Mouse (Mus musculus) kidney, postnatal 10 days (tissue): ENCODE measurements around the gene Atf6b.

Source experiments
- DNase-seq: peaks from one replicate; pipeline ENCODE4 v3.0.0; 2021; ENCODE audit warnings: mixed read lengths

Atf6b gene

DNA sequence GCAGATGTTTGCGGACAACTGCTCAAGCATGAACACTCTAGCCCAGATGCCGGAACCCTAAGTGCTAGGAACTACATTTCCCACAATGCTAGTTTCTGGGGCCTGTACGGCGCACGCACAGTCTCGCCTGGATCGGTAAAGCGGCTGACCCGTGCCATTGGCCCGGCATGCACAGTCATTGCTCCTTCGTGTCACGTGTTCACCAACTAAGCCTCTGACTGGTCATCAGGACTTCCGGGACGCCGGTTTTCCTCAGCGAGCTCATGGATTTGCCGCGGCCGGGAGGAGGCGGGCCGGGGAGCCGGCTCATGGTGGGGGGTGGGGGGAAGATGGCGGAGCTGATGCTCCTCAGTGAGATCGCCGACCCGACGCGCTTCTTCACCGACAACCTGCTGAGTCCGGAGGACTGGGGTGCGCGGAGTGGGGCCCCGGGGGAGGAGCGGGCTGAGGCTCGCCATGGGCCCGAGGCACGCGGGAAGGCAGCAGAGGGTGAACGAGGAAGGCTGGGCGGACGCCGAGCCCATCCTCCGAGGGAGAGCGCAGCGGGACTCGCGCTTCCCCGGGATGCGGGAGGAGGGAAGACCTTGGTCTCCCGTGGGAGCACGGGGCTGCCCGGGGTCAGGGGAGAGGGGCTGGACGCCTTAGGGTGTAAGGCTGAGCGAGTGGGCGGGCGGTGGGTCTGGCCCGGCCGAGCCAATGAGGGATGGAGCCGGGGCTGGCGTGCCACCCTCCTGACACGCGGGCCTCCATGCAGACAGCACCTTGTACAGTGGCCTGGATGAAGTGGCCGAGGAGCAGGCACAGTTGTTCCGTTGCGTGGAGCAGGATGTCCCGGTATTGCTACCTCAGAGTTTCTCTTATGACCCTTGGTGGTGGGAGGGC, at the start of gene Atf6b:
TSS of gene Atf6b (plus strand) at position 241 of the 882 bp plus-strand sequence.
- peak; percentile 97 for DNase-seq

DNA sequence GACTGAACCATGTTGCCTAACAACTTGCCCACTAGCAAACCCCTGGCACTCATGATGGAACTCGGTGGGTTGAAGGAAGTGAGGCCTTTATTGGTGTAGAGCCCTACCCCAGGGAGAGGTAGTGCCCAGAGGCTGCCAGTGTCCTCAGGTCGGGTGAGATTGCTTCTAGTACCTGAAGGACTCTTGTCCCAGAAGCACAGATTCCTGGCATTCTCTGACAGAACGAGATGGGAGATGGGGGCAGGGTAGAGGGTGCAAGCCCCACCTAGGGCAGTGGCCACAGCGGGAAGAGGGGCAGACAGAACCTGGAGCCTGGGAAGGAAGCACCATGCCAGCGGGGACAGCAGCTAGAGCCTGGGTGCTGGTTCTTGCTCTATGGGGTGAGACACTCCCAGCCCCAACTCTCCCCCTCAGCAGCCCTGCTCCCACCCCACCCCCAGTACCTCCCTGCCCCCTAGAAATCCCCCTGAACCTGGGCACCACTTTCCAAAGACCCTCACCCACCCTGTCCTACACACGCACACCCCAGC, 49.3 kb upstream of the Atf6b start, which contains the start of gene Ager:
TSS of gene Ager (plus strand) at position 297 of the 530 bp plus-strand sequence.
- DNase-seq: no peak

DNA sequence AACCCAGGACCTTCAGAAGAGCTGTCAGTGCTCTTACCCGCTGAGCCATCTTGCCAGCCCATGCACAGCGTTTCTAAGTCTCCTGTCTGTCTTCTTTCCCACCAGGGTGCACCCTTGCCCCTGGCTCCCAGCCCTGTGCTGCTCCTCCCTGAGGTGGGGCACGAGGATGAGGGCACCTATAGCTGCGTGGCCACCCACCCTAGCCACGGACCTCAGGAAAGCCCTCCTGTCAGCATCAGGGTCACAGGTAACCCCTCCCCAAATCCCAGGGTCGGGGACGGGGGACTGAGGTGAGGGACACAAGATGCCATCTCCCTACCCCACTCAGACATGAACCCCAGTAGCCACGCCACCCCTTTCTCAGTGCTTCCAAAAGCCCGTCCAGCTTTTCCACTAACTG, 47.1 kb upstream of the Atf6b start:
- DNase-seq: no peak

DNA sequence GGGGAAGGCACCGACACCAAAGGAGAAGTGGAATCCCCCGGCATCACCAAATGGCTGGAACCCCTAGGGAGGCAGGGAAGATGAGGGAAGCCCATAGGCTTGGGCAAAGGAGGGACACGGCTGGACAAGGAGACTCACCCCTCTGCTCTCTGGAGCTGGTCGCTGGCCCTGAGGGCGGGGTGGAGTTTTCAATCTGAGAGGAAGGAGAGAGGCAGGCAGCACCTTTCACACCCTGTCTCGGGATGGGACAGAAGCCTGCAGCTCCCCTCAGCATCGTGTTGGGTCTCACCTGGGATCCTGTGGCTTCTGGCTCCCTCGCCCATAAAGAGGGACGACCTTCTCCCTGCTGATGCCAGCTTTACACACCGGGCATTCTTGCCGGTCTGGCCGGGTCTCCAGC, 45.1 kb upstream of the Atf6b start:
- DNase-seq: peak; percentile 11

DNA sequence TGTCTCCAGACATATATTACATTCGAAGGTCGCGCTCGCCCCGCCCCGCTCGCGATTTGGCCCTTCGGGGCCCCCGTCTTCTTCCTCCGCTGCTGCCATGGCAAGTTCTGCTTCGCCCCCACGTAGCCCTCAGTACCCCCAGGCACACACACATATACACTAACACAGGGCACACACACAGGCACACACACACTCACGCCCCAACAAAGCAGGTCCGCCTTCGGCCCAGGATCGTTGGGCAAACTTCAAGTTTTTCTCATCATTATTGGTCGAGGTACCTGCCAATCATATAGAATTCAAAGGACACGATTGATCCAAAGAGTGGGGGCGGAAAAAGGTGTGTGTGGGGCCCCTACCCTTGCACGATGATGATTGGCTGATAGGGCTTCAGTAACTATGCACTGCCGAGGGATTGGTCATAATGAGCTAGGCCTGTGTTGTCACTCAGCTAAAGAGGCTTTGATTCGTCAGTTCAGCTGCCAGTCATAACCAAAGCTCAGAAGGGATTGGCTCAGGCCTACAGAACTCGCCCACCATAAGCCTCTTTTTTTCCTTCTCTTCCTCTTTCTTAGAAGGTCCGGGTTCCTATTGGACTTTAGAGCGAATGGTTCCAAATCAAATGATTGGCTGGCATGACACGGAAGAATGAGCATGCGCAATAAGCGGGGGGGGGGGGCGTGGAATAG, 43.4 kb upstream of the Atf6b start, which contains the start of gene Rnf5:
TSS of gene Rnf5 (minus strand) at position 316 of the 686 bp plus-strand sequence.
- DNase-seq: peak; percentile 100

DNA sequence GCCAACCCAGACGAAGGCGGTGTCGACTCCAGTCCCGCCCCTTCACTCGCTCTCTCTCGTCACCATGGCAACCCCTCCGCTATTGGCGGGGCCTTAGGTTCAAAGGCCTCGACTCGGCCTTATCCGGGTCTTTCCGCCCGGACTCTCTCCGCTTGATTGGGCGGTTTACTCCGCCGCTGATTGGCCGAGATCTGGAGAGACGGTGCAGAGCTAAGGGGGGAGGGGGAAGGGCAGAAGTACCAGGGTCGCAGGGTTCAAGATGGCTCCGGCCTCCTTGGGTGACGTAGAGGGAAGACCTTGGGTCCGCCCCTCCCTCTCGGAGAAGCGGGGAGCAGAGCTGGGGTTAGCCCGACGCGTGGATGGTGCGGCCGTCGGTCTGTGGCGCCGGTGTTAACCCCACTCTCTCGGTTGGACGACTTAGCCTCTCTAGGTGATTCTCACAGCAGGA, 42.9 kb upstream of the Atf6b start, which contains the start of gene Agpat1:
TSS of gene Agpat1 (plus strand) at position 202 of the 448 bp plus-strand sequence.
- DNase-seq: peak; percentile 99

DNA sequence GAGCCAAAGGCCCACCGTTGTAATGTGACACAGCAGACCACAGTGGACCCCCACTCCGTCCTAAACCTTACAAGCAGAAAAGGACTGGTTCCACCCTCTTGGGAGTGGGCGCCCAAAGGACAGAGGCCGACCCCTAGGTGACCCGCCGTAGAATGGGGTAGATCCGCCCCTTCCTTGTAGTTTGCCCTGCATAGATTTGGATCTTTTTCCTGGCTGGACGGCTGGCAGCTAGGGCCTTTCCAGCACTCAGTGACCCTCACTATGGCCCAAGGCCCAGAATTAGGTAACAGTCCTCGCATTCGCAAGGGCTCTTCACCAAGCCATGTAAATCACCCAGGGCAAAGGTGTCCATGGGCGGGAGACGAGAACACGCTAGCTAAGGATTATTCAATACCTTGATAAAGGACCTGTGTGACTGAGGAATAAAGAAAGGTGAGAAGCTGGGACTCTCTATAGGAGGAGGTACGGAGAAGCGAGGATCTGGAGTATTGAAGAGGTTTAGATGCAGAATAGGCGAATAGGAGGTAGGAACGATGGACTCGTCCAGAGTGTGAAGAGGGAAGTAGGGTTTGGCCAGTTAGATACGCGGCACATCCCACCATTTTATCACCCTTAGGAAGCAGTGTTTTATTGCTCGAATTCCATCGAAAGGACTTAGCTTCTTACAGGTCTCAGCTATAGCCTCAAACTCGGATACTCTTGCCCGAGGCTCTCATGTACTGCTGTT, 42.3 kb upstream of the Atf6b start:
- DNase-seq: peak; percentile 67

DNA sequence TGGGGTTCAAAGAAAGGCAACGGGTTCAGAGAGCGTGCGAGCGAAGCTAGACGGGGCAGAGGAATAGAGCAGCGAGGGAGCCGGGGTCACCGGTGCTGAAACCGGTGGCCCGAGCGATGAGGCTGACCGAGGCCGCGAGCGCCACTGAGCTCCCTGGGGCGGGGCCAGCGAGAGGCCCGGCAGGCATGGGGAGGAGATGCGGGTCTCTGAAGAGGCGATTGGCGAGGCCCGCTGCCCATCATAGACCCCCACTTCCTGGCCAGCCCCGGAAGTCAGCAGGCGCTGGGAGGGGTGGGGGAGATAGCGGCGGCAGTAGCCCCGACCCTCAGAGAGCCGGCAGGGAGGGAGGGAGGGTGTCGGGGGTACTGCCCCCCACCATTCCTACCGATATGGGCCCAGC, 41.3 kb upstream of the Atf6b start:
- peak; percentile 99 for DNase-seq

DNA sequence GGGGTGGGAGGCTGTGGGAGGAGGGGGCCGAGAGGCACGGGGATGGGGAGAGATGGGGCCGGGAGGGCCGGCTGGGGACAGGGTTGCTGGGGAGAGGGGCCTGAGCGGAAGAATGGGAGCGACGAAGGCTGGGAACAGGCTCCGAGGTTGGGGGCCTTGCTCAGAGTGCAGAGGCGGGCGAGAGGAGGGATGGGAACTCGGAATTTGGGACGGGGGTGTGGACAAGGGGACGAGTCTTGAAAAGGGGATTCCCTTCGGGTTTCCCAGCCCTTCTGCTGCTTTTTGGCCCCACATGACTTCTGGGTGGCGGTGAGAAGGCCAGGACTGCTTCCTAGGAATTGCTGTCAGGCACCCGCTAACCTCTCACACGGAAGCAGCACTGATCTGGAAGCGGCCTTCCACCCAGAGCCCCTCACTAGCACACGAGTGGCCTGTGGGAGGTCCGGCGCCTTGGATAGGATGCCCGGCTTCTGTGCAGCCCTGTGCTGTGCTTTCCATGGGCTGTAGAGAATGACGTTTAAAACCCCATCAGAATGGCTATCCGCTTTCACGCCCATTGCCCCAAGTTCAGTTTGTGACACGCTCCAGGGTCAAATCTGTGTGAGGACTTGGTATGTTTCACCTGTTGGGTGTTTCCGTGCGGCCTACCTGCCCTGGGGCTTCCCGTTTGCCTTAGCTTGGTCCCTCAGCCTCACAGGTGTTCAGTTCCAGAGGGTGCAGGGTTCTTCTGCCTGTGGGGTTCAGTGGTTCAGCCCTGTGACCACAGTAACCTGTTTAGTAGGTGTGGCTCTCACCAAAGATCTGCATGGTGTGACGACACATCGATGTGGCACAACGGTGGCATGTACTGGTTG, 40.5 kb upstream of the Atf6b start:
- no peak for DNase-seq

DNA sequence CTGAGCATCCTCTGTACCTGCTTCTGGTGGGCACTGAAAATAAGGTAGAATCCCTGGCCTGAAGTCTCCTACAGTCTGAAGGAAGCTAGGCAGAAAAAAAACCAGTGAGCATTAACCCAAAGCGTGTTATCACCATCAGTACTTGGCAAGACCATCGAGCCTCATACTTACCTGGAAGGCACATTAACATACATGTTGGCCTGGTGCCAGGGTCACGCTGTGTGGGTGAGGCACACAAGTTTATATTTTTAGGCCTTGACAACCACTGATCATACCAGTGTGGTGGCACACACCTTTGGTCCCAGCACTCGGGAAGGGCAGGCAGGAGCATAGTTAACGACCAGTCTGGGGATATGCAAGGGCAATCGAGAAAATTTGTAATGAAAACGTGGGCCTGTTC, 38.9 kb upstream of the Atf6b start:
- no peak for DNase-seq

DNA sequence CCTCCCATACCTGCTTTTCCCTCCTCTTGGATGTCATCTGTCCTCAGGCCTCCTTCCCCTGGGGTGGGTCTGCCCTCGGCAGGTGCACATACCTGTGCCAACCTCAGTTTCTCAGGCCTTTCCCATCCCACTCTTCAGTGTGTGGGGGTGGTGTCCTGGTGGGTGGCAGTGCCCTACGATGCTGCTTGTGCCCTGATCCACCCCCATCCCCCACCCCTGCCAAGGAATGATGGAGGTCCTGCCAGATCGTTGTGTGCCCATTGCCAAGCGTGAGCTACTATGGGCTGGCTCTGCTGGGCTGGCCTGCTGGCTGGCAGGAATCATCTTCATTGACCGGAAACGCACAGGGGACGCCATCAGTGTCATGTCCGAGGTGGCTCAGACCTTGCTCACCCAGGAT, 35.9 kb upstream of the Atf6b start:
- DNase-seq: peak; percentile 13

DNA sequence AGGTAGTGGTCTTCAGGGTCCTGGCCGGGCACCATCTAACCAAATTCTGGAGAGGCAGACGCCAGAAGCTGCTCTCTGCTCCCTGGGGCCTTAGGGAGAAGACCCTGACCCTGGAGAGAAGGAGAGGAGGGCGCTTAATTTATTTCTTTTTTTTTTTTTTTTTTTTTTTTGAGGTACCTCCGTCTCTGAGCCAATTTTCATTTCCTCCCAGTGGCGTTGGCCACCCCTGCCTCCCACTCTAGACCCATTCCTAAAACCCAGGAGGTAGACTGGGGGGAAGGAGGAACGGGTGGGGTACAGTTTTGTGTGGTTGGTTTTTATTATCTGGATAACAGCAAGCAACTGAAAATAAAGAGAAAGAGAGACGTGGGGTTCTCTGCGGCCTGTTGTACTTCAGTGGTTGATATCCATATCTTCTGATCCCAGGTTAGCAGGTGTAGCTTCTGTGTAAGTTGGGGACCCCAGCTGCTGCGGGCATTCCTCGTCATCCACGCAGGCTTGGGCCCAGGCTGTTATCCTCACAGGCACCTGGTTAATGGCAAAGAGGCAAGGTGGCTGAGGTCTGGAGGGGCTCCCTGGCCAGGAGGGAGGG, 33.8 kb upstream of the Atf6b start:
- no peak for DNase-seq

DNA sequence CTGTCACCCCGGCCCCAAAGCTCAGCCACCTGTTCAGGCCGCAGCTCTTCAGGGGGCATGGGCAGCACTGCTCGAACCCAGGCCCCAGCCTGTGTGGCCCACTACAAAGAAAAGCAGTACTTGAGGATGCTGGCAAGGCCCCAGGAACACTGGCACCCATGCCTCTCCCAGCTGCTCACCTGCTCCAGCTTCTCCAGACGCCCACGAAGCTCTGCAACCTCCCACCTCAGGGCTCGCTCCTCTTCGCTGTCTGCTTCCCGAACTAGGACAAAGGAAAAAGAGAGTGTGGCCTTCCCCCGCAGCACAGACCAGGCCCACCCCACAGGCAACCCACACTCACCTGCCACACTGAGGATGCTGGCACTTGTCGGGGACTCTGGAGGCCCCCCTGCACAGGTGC, 33.1 kb upstream of the Atf6b start:
- no peak for DNase-seq

DNA sequence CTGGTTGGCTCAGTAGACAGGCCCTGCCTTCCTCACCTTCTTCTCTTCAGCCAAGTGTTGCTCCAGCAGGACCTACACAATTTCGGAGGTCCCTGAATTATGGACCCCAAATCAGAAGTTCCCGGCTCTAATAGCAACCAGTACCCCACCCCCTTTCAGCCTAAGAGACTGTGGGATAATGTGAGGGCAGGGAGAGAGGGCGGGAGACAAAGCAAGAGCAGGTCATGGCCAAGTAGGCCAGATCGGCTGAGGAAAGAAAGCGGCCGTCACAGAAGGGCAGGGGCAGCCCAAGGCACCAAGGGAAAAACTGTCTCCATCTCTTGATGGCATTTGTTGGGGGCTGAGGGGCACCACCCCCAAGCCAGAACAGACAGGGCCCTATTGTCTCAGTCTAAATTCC, 31.1 kb upstream of the Atf6b start, which contains the start of gene Egfl8:
TSS of gene Egfl8 (minus strand) at position 101 of the 400 bp plus-strand sequence.
- no peak for DNase-seq

DNA sequence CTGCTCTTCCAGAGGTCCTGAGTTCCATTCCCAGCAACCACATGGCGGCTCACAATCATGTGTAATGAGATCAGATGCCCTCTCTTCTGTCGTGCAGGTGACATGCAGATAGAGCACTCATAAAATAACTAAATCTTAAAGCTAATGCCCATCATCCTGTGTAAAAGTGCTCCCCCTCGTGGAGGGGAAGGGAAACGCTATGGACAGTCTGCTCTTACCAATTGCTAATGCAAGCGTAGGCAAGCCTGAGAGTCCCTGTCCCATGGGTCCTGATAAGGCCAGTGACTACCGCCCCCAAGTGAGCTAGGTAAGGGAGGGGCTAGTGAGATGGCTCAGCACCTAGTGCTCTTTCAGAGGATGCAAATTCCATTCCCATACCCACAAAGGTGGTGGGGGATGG, 27.9 kb upstream of the Atf6b start:
- DNase-seq: peak; percentile 84

DNA sequence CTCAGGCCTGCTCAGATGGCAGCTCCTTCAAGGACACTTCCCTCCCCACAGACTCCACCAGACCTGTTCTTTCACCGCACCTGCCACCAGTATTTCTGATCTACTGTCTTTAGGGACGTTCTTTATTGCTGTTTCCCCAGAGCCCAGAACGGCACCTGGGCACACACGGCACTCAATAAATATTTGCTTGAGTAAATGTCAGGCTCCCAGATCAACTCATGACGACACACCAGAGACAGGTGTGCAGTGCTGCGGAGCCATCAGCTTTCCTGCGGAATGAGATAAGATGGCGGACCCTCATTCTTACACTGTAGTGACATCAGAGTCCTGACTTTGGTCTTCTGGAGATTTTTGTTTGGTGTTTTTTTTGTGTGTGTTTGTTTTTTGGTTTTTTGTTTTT, 25.9 kb upstream of the Atf6b start:
- DNase-seq: no peak

DNA sequence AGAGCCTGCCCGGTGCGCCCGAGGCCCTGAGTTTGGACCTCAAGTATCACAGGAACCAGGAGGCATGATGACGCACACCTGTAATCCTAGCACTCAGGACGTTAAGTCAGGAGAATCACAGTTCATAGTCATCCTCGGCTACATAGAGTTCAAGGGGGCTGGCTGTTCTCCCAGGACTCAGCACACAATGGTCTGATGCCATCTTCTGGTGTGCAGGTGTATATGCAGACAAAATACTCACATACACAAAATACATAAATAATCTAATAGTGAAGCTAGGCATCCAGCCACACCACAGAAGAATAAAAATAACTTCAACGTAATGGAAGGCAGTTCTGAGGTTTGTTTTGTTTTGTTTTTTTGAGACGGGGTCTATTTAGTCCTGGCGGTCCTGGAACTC, 23.8 kb upstream of the Atf6b start:
- DNase-seq: no peak

DNA sequence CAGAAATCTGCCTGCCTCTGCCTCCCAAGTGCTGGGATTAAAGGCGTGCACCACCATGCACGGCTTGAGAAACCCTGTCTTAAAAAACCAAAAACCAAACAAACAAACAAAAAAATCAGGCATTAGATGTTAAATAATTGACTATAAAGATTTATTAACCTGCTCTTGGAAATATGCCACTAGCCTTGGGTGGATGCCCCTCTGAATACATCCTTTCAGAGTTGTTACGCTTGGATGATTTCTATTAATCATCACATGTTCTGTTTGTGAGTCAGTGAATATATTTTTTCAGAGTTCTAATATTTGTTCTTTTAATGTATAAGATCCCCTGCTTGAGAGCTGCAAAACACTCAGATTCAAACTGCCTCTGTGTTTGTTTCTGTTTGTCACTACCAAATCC, 22.0 kb upstream of the Atf6b start:
- no peak for DNase-seq

DNA sequence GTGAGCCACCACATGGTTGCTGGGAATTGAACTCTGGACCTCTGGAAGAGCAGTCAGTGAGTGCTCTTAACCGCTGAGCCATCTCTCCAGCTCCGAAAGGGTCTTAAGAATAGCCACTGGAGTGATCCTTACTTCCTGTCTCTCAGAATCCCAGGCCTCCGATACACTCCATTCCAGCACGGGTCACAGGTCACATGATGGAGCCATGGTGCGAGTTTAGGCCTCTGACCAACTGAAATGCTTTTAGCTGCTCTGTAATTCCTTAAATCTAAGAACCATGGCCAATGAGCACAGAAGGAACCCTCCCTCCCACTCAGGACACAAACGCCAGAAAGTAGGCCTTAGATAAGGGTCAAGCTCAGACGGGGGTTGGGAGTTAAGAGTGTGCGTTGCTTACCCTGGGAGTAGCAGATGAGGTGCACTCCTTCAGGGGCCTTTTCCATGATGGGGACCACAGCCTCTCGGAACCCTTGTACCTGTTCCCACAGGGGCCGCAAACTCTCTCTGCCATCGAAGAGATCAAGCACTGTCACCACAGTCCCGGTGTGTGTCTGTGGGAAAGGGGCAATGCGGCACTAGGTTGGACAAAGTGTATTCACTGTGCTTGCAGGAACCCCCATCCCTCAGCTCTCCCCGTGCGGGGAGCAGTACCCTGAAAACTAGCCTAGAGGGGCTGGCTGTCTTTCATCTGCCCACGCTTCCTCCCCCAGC, 20.7 kb upstream of the Atf6b start:
- DNase-seq: no peak

DNA sequence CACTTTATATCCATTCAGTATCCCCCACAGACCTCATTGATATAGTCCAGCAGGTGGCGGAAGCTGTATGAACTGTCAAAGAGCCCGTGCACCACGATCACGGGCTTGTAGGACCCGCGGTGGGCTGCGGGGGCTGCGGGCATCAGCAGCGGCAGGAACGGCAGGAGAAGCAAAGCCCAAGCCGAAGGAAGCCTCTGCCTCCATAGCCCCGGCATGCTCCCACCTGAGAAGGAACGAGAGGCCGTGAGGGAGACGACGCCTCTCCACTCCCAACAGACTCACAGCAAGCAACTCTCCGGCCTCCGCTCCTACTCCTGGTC, 20.2 kb upstream of the Atf6b start:
- DNase-seq: peak; percentile 69
